24 mouse cellular contexts compared by ENCODE assay signal in the genomic region with DNA sequence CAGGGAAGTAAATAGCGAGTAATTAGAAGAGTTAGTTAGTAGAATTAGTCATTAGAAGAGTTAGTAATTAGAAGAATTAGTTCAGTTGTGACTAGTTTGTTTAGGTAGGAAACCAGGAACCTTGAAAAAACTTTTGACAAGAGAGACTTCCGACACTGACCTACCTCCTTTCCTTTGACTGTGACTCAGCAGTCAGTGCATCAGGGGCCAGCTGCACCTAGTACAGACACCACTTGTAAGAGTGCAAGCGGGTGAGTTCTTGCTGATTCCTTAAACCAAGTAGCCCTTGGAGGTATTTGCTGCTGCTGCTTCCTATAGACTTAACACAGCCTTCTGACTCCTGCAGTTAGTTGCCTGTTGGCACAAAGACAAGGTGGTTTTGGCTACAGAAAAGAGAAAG. TPM values are rescaled to one million over a fixed set of nuclear protein-coding genes. Genes with fewer than 3 reads are reported as not detected.
"Had no signal": no experiment of that assay in that cellular context is flagged by ENCODE, and none has a peak within 500 bp of the region (broad histone marks: within the 10 kb centered on the region; RNA-seq: fewer than 3 reads in every experiment).

No protein-coding gene starts in this region.

- H3K9ac ChIP-seq: hindbrain, embryonic 13.5 days; hindbrain, embryonic 15.5 days; limb, embryonic 13.5 days; limb, embryonic 15.5 days; liver, embryonic 13.5 days; liver, embryonic 15.5 days had no signal

- ATAC-seq: hindbrain, postnatal 0 days; intestine, embryonic 16.5 days had no signal

- DNase-seq: gastrocnemius, postnatal 14 days; gastrocnemius, postnatal 36 days; heart, adult 2 months; heart, postnatal 10 days; heart, postnatal 4 days; kidney, adult 11 months; kidney, adult 8-10 months; kidney, postnatal 14 days; kidney, postnatal 36 days; layer of hippocampus, adult 9-11 months; layer of hippocampus, postnatal 36 days; left cerebral cortex, postnatal 4 days; liver, embryonic 13.5 days; lung, adult 18-20 months had no signal

- H3K4me3 ChIP-seq: heart, adult 2 months; hindbrain, embryonic 13.5 days; hindbrain, embryonic 15.5 days; limb, embryonic 13.5 days; limb, embryonic 15.5 days; liver, embryonic 13.5 days; liver, embryonic 15.5 days had no signal

- H3K4me1 ChIP-seq: hindbrain, embryonic 15.5 days had no signal

- H3K27me3 ChIP-seq: hindbrain, embryonic 13.5 days; hindbrain, embryonic 15.5 days; limb, embryonic 13.5 days; limb, embryonic 15.5 days; liver, embryonic 13.5 days; liver, embryonic 15.5 days had no signal

- H3K27ac ChIP-seq: heart, adult 2 months; hindbrain, embryonic 13.5 days; hindbrain, embryonic 15.5 days; hindbrain, postnatal 0 days; limb, embryonic 13.5 days; limb, embryonic 15.5 days; liver, embryonic 13.5 days; liver, embryonic 15.5 days had no signal

- H3K9me3 ChIP-seq: hindbrain, embryonic 13.5 days; hindbrain, embryonic 15.5 days; limb, embryonic 13.5 days; limb, embryonic 15.5 days; liver, embryonic 13.5 days; liver, embryonic 15.5 days had no signal

- H3K4me2 ChIP-seq: heart, embryonic 11.5 days; hindbrain, embryonic 13.5 days; hindbrain, embryonic 15.5 days; limb, embryonic 13.5 days; limb, embryonic 15.5 days; liver, embryonic 11.5 days; liver, embryonic 13.5 days; liver, embryonic 15.5 days had no signal

RNA-seq across cellular contexts. Expression of gene Tmem200b, which starts 30.9 kb away (rescaled TPM):
- total RNA-seq: granulocyte monocyte progenitor cell, adult 5-6 weeks had no signal
- polyA plus RNA-seq: hindbrain, embryonic 13.5 days had no signal
